Mouse (Mus musculus): ENCODE results near the gene Ntrk2. TPM values are rescaled to one million over a fixed set of nuclear protein-coding genes. Genes with fewer than 3 reads are reported as not detected.
"Not testable (repeated sequence)": the region's sequence is repeated elsewhere in the genome, so short reads cannot be mapped to it uniquely, and the experiment has no call there.

The Ntrk2 gene
- polyA plus RNA-seq, 1 experiment = 1.2 TPM

- 13% methylated on average over 1 of the region's 1 CpGs for WGBS
- no peak for DNase-seq (ENCODE audit: low read depth, low spot score)
Measured at GRCm38 (mm10) chr13:59015360-59015759, 209.0 kb downstream of the Ntrk2 start.

GRCm38 (mm10) chr13:59017121-59017520 lies 210.8 kb downstream of the Ntrk2 start:
- no peak for DNase-seq (ENCODE audit: low read depth, low spot score)
- WGBS = 65% methylated on average over 5 of the region's 5 CpGs

- no peak for DNase-seq (ENCODE audit: low read depth, low spot score)
- 84% methylated on average over 22 of the region's 22 CpGs for WGBS
Measured at GRCm38 (mm10) chr13:59022251-59023042, 216.1 kb downstream of the Ntrk2 start.

GRCm38 (mm10) chr13:59025653-59026052 lies 219.3 kb downstream of the Ntrk2 start:
- no peak for DNase-seq (ENCODE audit: low read depth, low spot score)

GRCm38 (mm10) chr13:59027436-59027835 lies 221.1 kb downstream of the Ntrk2 start:
- DNase-seq (ENCODE audit: low read depth, low spot score) = no peak
- WGBS = 57% methylated on average over 9 of the region's 9 CpGs

More at GRCm38 (mm10) chr13:59025653-59026052, 219.3 kb downstream of the Ntrk2 start:
- WGBS = 72% methylated on average over 8 of the region's 8 CpGs

- no peak for DNase-seq (ENCODE audit: low read depth, low spot score)
- WGBS = 86% methylated on average over 4 of the region's 4 CpGs
Measured at GRCm38 (mm10) chr13:59028546-59028945, 222.2 kb downstream of the Ntrk2 start.

- WGBS = 78% methylated on average over 6 of the region's 6 CpGs
- no peak for DNase-seq (ENCODE audit: low read depth, low spot score)
Measured at GRCm38 (mm10) chr13:59030574-59030973, 224.2 kb downstream of the Ntrk2 start.

GRCm38 (mm10) chr13:59040156-59040915 lies 234.0 kb downstream of the Ntrk2 start:
- no peak for DNase-seq (ENCODE audit: low read depth, low spot score)
- 48% methylated on average over 16 of the region's 16 CpGs for WGBS

- 72% methylated on average over 9 of the region's 9 CpGs for WGBS
- no peak for DNase-seq (ENCODE audit: low read depth, low spot score)
Measured at GRCm38 (mm10) chr13:59041013-59041764, 234.8 kb downstream of the Ntrk2 start.

GRCm38 (mm10) chr13:59052188-59052587 lies 245.8 kb downstream of the Ntrk2 start:
- 56% methylated on average over 4 of the region's 4 CpGs for WGBS
- no peak for DNase-seq (ENCODE audit: low read depth, low spot score)

GRCm38 (mm10) chr13:59054331-59054730 lies 248.0 kb downstream of the Ntrk2 start:
- 81% methylated on average over 8 of the region's 8 CpGs for WGBS
- DNase-seq (ENCODE audit: low read depth, low spot score) = not testable (repeated sequence)

- 76% methylated on average over 4 of the region's 4 CpGs for WGBS
- DNase-seq (ENCODE audit: low read depth, low spot score) = no peak
Measured at GRCm38 (mm10) chr13:59056859-59057258, 250.5 kb downstream of the Ntrk2 start.

GRCm38 (mm10) chr13:59057886-59058285 lies 251.5 kb downstream of the Ntrk2 start:
- no peak for DNase-seq (ENCODE audit: low read depth, low spot score)
- 59% methylated on average over 1 of the region's 1 CpGs for WGBS

GRCm38 (mm10) chr13:59059118-59059517 lies 252.7 kb downstream of the Ntrk2 start:
- 20% methylated on average over 7 of the region's 7 CpGs for WGBS
- no peak for DNase-seq (ENCODE audit: low read depth, low spot score)

GRCm38 (mm10) chr13:59065677-59066076 lies 259.3 kb downstream of the Ntrk2 start:
- no peak for DNase-seq (ENCODE audit: low read depth, low spot score)
- WGBS = 73% methylated on average over 3 of the region's 3 CpGs

- DNase-seq (ENCODE audit: low read depth, low spot score) = peak; percentile 22
- 33% methylated on average over 26 of the region's 26 CpGs for WGBS
Measured at GRCm38 (mm10) chr13:59073635-59074256, 267.4 kb downstream of the Ntrk2 start.

- 27% methylated on average over 4 of the region's 4 CpGs for WGBS
- DNase-seq (ENCODE audit: low read depth, low spot score) = no peak
Measured at GRCm38 (mm10) chr13:59076489-59076888, 270.1 kb downstream of the Ntrk2 start.

- WGBS = 53% methylated on average over 7 of the region's 7 CpGs
- no peak for DNase-seq (ENCODE audit: low read depth, low spot score)
Measured at GRCm38 (mm10) chr13:59079761-59080461, 273.5 kb downstream of the Ntrk2 start.

- DNase-seq (ENCODE audit: low read depth, low spot score) = no peak
- 76% methylated on average over 5 of the region's 5 CpGs for WGBS
Measured at GRCm38 (mm10) chr13:59080468-59080867, 274.1 kb downstream of the Ntrk2 start.

Measured in large intestine, adult 2 months (tissue).